Mouse (Mus musculus) hindbrain, embryonic 14.5 days (tissue): Measurements from ENCODE around the gene Gm21961. TPM values are rescaled to one million over a fixed set of nuclear protein-coding genes. Genes with fewer than 3 reads are reported as not detected.
"Not testable (repeated sequence)": the region's sequence is repeated elsewhere in the genome, so short reads cannot be mapped to it uniquely, and the experiment has no call there.

Experiments
- ATAC-seq: fragments of 200-750 bp; cut with Nextera tagmentation; 2 replicates; pipeline ENCODE4 v1.8.0; 2017; ENCODE audit warnings: moderate number of reproducible peaks, mild to moderate bottlenecking, moderate TSS enrichment, moderate library complexity; ENCODE audit not compliant: low FRiP score
- DNase-seq: peaks from one replicate; pipeline ENCODE4 v3.0.0-alpha.2; 2015; ENCODE audit warnings: low spot score
- H3K27ac ChIP-seq: fragments of 300-500 bp; sonication (generic); 2 replicates; pipeline ENCODE4 v1.5.1; 2014; ENCODE audit warnings: mild to moderate bottlenecking, moderate library complexity
- H3K27me3 ChIP-seq: fragments of 300-500 bp; sonication (generic); 2 replicates; pipeline ENCODE4 v1.6.1; 2014; ENCODE audit warnings: mild to moderate bottlenecking, low read length, mixed read lengths; ENCODE audit not compliant: control insufficient read depth, insufficient read depth
- H3K36me3 ChIP-seq: fragments of 300-500 bp; sonication (generic); replicated peaks from 2 replicates; pipeline ENCODE4 v1.6.1; 2014; ENCODE audit not compliant: control insufficient read depth, insufficient read depth
- H3K4me1 ChIP-seq: fragments of 300-500 bp; sonication (generic); replicated peaks from 2 replicates; pipeline ENCODE4 v1.6.1; 2014; ENCODE audit warnings: antibody characterized with exemption, low read length, mixed read lengths; ENCODE audit not compliant: control insufficient read depth, insufficient read depth
- H3K4me2 ChIP-seq: fragments of 300-500 bp; sonication (generic); replicated peaks from 2 replicates; pipeline ENCODE4 v1.6.1; 2014; ENCODE audit warnings: mild to moderate bottlenecking, moderate library complexity
- H3K4me3 ChIP-seq: fragments of 300-500 bp; sonication (generic); replicated peaks from 2 replicates; pipeline ENCODE4 v1.5.1; 2014; ENCODE audit warnings: mild to moderate bottlenecking, low read length
- H3K9ac ChIP-seq: fragments of 300-500 bp; sonication (generic); 2 replicates; pipeline ENCODE4 v1.6.1; 2014
- H3K9me3 ChIP-seq: fragments of 300-500 bp; sonication (generic); 2 replicates; pipeline ENCODE4 v1.6.1; 2016; ENCODE audit warnings: low read length; ENCODE audit not compliant: control insufficient read depth
- WGBS: fragments of 180-500 bp; shearing (Covaris S2); extraction: QIAGEN DNeasy Blood & Tissue Kit; methylation state at CpG from one replicate; pipeline ENCODE4 v1.1.7; 2014; 5-methylcytosine and 5-hydroxymethylcytosine counted together
- polyA plus RNA-seq: library from polyadenylated mRNA; unstranded; fragments of >200 nt; fragmentation: Nextera tagmentation; extraction: Ambion mirVana; gene quantifications from 2 replicates; pipeline ENCODE4 v1.2.1, GENCODE M21; 2014

Gm21961 gene
- polyA plus RNA-seq = not detected in 2 replicates

DNA sequence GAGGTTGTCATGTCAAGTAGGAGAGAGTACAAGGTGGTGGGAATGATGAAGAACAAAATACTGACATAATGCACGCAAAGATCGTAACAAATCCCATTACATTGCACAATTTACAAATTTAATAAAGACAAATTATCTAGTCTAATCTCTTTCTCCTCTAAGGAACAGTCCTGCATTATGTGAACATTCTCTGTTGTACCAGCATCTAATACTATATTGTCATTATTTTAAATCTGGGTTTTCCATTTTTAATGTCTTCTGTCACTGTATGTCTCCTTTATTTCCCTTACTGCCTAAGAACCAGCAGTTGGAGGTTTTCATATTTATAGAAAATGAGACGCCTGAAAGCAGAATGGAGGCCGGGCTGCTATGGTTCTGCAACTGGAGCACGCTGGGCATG lies at the start of gene Gm21961:
Gene Gm21961 (minus strand): TSS at position 101 of the 400 bp plus-strand sequence.
- ATAC-seq (no peak), DNase-seq (no peak)
- Histone ChIP-seq H3K4me3 (no peak within 1 kb of the TSS), H3K4me2 (no peak within 1 kb of the TSS), H3K9me3 (no peaks in the 10 kb centered on the region), H3K27me3 (no peaks in the 10 kb centered on the region), H3K4me1 (no peaks in the 10 kb centered on the region), H3K9ac (no peak within 1 kb of the TSS), H3K36me3 (no peaks in the 10 kb centered on the region), H3K27ac (no peak within 1 kb of the TSS)
- 88% methylated on average over 5 of the region's 5 CpGs for WGBS

DNA sequence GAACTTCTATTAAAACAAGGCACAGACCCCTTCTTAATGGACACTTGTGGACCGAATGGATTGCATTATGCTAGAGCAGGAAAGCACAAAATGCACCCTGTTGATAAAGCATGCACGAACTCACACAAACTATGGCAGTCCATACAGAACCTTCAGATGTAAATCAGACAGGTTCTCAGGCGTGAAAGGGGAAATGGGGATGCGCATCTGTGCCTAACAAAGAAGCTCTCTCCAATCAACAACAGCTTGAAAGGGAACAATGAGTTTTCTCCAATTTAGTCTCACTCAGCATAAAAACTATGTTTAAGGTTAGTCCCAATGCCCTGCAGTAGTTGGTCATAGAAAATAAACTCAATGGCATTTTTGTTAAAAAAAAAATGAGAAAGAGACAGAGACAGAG lies 27.3 kb upstream of the Gm21961 start:
- H3K36me3 ChIP-seq = no peaks in the 10 kb centered on the region
- H3K4me1 ChIP-seq = no peaks in the 10 kb centered on the region
- DNase-seq = no peak
- no peak overlapping the region for H3K4me2 ChIP-seq
- no peak overlapping the region for H3K9ac ChIP-seq
- H3K9me3 ChIP-seq = no peaks in the 10 kb centered on the region
- no peaks in the 10 kb centered on the region for H3K27me3 ChIP-seq
- WGBS = 17% methylated on average over 4 of the region's 4 CpGs
- no peak for ATAC-seq
- H3K27ac ChIP-seq = no peak overlapping the region
- no peak overlapping the region for H3K4me3 ChIP-seq

- H3K27me3 ChIP-seq, DNase-seq, H3K36me3 ChIP-seq, H3K9me3 ChIP-seq, ATAC-seq, H3K4me1 ChIP-seq, H3K9ac ChIP-seq, H3K27ac ChIP-seq, H3K4me2 ChIP-seq, H3K4me3 ChIP-seq: not testable (repeated sequence)
Observed at GRCm38 (mm10) chr15:65039216-65039615, 24.5 kb upstream of the Gm21961 start.

DNA sequence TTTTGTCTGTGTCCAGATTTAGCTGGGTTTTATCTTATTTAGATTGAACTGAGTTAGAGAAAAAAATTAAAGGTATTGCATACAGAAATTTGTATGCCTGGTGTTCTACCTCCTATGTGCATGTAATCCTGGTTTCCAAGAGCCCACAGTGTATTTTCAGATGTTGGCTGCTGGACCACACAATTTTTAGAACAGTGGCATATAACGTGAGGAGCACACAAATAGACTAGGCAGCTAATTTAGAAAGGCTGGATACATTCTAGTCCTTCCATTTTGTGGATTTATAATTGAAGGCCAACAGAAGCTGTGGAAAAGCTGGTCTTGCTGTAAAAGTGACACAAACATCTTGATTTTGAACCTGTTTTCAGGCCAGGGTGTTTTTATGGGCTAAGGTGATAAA lies 3.3 kb upstream of the Gm21961 start:
- 88% methylated on average over 1 of the region's 1 CpGs for WGBS
- H3K9ac ChIP-seq = no peak overlapping the region
- no peaks in the 10 kb centered on the region for H3K27me3 ChIP-seq
- no peaks in the 10 kb centered on the region for H3K4me1 ChIP-seq
- H3K36me3 ChIP-seq = no peaks in the 10 kb centered on the region
- H3K4me3 ChIP-seq = no peak overlapping the region
- ATAC-seq (no peak), DNase-seq (no peak)
- no peak overlapping the region for H3K4me2 ChIP-seq
- H3K9me3 ChIP-seq = no peaks in the 10 kb centered on the region
- no peak overlapping the region for H3K27ac ChIP-seq

- DNase-seq (no peak), ATAC-seq (no peak)
- H3K9ac ChIP-seq = no peak overlapping the region
- H3K36me3 ChIP-seq = no peaks in the 10 kb centered on the region
- no peaks in the 10 kb centered on the region for H3K4me1 ChIP-seq
- H3K27ac ChIP-seq = no peak overlapping the region
- no peak overlapping the region for H3K4me2 ChIP-seq
- no peaks in the 10 kb centered on the region for H3K27me3 ChIP-seq
- H3K4me3 ChIP-seq = no peak overlapping the region
- H3K9me3 ChIP-seq = no peaks in the 10 kb centered on the region
Observed at GRCm38 (mm10) chr15:65006177-65006576, 8.5 kb downstream of the Gm21961 start.

- no peaks in the 10 kb centered on the region for H3K27me3 ChIP-seq
- 84% methylated on average over 4 of the region's 4 CpGs for WGBS
- no peaks in the 10 kb centered on the region for H3K9me3 ChIP-seq
- no peak overlapping the region for H3K4me3 ChIP-seq
- H3K27ac ChIP-seq = no peak overlapping the region
- no peaks in the 10 kb centered on the region for H3K36me3 ChIP-seq
- no peaks in the 10 kb centered on the region for H3K4me1 ChIP-seq
- H3K4me2 ChIP-seq = no peak overlapping the region
- DNase-seq = no peak
- no peak overlapping the region for H3K9ac ChIP-seq
- ATAC-seq = no peak
Observed at GRCm38 (mm10) chr15:64994498-64994897, 20.2 kb downstream of the Gm21961 start.

GRCm38 (mm10) chr15:64979976-64980375 lies 34.7 kb downstream of the Gm21961 start:
- Histone ChIP-seq H3K36me3 (no peaks in the 10 kb centered on the region), H3K9ac (no peak overlapping the region), H3K27ac (no peak overlapping the region), H3K27me3 (no peaks in the 10 kb centered on the region), H3K4me3 (no peak overlapping the region), H3K9me3 (no peaks in the 10 kb centered on the region), H3K4me2 (no peak overlapping the region), H3K4me1 (no peaks in the 10 kb centered on the region)
- ATAC-seq (no peak), DNase-seq (no peak)
- 69% methylated on average over 2 of the region's 2 CpGs for WGBS

DNA sequence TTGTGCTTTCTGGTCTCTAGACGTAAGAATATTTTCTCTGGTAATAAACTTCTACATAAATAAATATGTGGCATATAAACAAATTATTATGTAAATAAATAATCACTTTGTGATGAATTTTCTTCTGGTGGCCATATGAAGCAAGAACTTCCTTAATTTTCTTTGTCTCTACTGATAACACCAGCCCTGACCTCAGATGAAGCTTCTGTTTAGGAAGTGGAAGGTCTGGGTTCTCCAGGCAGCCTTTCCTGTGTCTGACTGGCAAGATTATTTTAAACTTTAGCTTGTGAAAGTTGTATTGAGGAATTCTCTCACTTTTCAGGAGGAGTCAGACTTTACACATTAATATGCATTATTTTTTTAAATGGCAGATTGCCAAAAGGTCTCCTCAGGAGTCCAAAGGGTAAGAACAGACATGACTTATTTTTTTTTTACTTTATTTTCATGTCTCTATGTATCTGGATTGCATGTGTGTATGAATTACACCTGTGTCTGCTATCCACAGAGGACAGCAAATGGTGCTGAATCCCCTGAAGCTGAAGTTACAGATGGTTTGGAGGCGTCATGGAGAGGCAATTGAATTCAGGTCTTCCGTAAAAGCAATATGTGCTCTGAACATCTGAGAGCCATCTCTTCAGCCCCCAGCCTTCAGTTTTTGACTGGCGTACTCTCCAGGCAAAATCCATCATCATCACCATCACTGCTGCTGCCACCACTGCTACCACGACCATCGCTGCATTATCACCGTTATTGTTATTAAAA lies 38.5 kb downstream of the Gm21961 start:
- Histone ChIP-seq H3K27me3 (no peaks in the 10 kb centered on the region), H3K4me3 (no peak overlapping the region), H3K4me2 (no peak overlapping the region), H3K9ac (no peak overlapping the region), H3K36me3 (no peaks in the 10 kb centered on the region), H3K4me1 (no peaks in the 10 kb centered on the region), H3K9me3 (no peaks in the 10 kb centered on the region), H3K27ac (no peak overlapping the region)
- DNase-seq = no peak
- 91% methylated on average over 7 of the region's 7 CpGs for WGBS
- ATAC-seq = no peak
